Mouse (Mus musculus) cerebellum, adult 2 months (tissue): Measurements from ENCODE around the gene Dusp27.

Source experiments
- CTCF ChIP-seq: fragments of 200-500 bp; IDR thresholded peaks from 2 replicates; pipeline ENCODE4 v1.5.1; 2011; ENCODE audit warnings: low read depth, mild to moderate bottlenecking, control low read depth, low read length, moderate library complexity, borderline replicate concordance; ENCODE audit not compliant: insufficient read depth
- POLR2A ChIP-seq: fragments of 200-500 bp; IDR thresholded peaks from 2 replicates; pipeline ENCODE4 v1.6.1; 2011; ENCODE audit warnings: low read length, control low read depth, borderline replicate concordance; ENCODE audit not compliant: insufficient read depth

- no peak for TF ChIP-seq POLR2A
- TF ChIP-seq CTCF, result no peak
These were observed 21.7 kb upstream of the Dusp27 start for GRCm38 (mm10) chr1:166149441-166149840.
